24 mouse cellular contexts compared by ENCODE assay signal in genomic region chr10:75625920-75626319, GRCm38 (mm10).
"Had no signal": no experiment of that assay in that cellular context is flagged by ENCODE, and none has a peak within 500 bp of the region (broad histone marks: within the 10 kb centered on the region; RNA-seq: fewer than 3 reads in every experiment).

No protein-coding gene starts in this region.

- H3K36me3 ChIP-seq: heart, embryonic 13.5 days; heart, embryonic 15.5 days; hindbrain, embryonic 10.5 days; hindbrain, embryonic 12.5 days; intestine, embryonic 15.5 days; limb, embryonic 10.5 days; limb, embryonic 12.5 days; liver, embryonic 13.5 days had no signal

- H3K27ac ChIP-seq: heart, adult 2 months; heart, embryonic 13.5 days; heart, embryonic 15.5 days; hindbrain, embryonic 10.5 days; hindbrain, embryonic 12.5 days; hindbrain, embryonic 14.5 days; intestine, embryonic 15.5 days; layer of hippocampus, adult 2 months; left cerebral cortex, adult 2 months; limb, embryonic 10.5 days; limb, embryonic 12.5 days; liver, embryonic 13.5 days had no signal

- H3K9me3 ChIP-seq: heart, embryonic 15.5 days; hindbrain, embryonic 10.5 days; intestine, embryonic 15.5 days; limb, embryonic 10.5 days; limb, embryonic 12.5 days; liver, embryonic 13.5 days had no signal

- DNase-seq: gastrocnemius, postnatal 14 days; heart, postnatal 14 days; kidney, adult 18-20 months; kidney, adult 8-10 months; kidney, postnatal 10 days; kidney, postnatal 25 days; kidney, postnatal 4 days; liver; liver, embryonic 13.5 days had no signal

- H3K4me2 ChIP-seq: heart, embryonic 11.5 days; heart, embryonic 13.5 days; heart, embryonic 15.5 days; hindbrain, embryonic 12.5 days; hindbrain, embryonic 14.5 days; intestine, embryonic 15.5 days; limb, embryonic 12.5 days; liver, embryonic 13.5 days had no signal

- H3K27me3 ChIP-seq: heart, embryonic 13.5 days; heart, embryonic 15.5 days; hindbrain, embryonic 12.5 days; intestine, embryonic 15.5 days; limb, embryonic 12.5 days; liver, embryonic 13.5 days had no signal

- ATAC-seq: hindbrain, embryonic 16.5 days; inflammation-experienced regulatory T-cells, adult 6 months; intestine, embryonic 15.5 days; intestine, postnatal 0 days had no signal

- H3K9ac ChIP-seq: heart, embryonic 13.5 days; heart, embryonic 15.5 days; hindbrain, embryonic 12.5 days; hindbrain, embryonic 14.5 days; intestine, embryonic 15.5 days; limb, embryonic 12.5 days; liver, embryonic 13.5 days had no signal

- H3K4me3 ChIP-seq: heart, adult 2 months; heart, embryonic 13.5 days; heart, embryonic 15.5 days; hindbrain, embryonic 10.5 days; hindbrain, embryonic 12.5 days; intestine, embryonic 15.5 days; layer of hippocampus, adult 2 months; left cerebral cortex, adult 2 months; limb, embryonic 10.5 days; limb, embryonic 12.5 days; liver, embryonic 13.5 days had no signal

- H3K4me1 ChIP-seq: heart, embryonic 15.5 days; hindbrain, embryonic 10.5 days; hindbrain, embryonic 12.5 days; limb, embryonic 12.5 days had no signal
